Mouse (Mus musculus) CD4-positive, CD25-positive, alpha-beta regulatory T cell, adult 4 months (primary cell): Measurements from ENCODE around the gene Sun5. TPM values are rescaled to one million over a fixed set of nuclear protein-coding genes. Genes with fewer than 3 reads are reported as not detected.
"Not testable (repeated sequence)": the region's sequence is repeated elsewhere in the genome, so short reads cannot be mapped to it uniquely, and the experiment has no call there.

Source experiments
- ATAC-seq: one replicate; pipeline ENCODE4 v1.8.0; 2017
- polyA plus RNA-seq, 2 experiments: library from polyadenylated mRNA; unstranded; fragments of 100-300 nt; shearing (Covaris generic); gene quantifications; one replicate each; pipeline ENCODE4 v1.2.1; 2017

Sun5 gene
- polyA plus RNA-seq, 2 experiments from 2014 or later = not detected

GRCm38 (mm10) chr2:153808841-153809240 lies 62.0 kb downstream of the Sun5 start:
- no peak for ATAC-seq

- no peak for ATAC-seq
These were observed 62.7 kb downstream of the Sun5 start for GRCm38 (mm10) chr2:153808146-153808545.

GRCm38 (mm10) chr2:153807464-153807863 lies 63.4 kb downstream of the Sun5 start:
- not testable (repeated sequence) for ATAC-seq

Other genes with a start within 250 kb of the Sun5 start
- gene Commd7, start 238.3 kb downstream of the Sun5 start, polyA plus RNA-seq = 100 to 1,000 TPM; 106 to 117 TPM
- gene Dnmt3b, start 221.6 kb downstream of the Sun5 start, polyA plus RNA-seq = 1 to 10 TPM; 3.6 to 5.7 TPM
- gene Dnmt3c, start 174.4 kb downstream of the Sun5 start, polyA plus RNA-seq = not detected
- 100 to 1,000 TPM; 238 to 257 TPM for gene Mapre1, start 129.8 kb downstream of the Sun5 start, polyA plus RNA-seq
- not detected for gene Efcab8, start 91.2 kb downstream of the Sun5 start, polyA plus RNA-seq
- gene Bpifb2, start 4.0 kb upstream of the Sun5 start, polyA plus RNA-seq = not detected
- not detected for gene Bpifb6, start 29.3 kb upstream of the Sun5 start, polyA plus RNA-seq
- gene Bpifb3, start 47.1 kb upstream of the Sun5 start, polyA plus RNA-seq = not detected
- not detected for gene Bpifb4, start 67.1 kb upstream of the Sun5 start, polyA plus RNA-seq
- gene Bpifa6, start 103.9 kb upstream of the Sun5 start, polyA plus RNA-seq = not detected
- not detected for gene Bpifa2, start 137.2 kb upstream of the Sun5 start, polyA plus RNA-seq